Mouse (Mus musculus): ENCODE data around the gene Gm10642.

DNA sequence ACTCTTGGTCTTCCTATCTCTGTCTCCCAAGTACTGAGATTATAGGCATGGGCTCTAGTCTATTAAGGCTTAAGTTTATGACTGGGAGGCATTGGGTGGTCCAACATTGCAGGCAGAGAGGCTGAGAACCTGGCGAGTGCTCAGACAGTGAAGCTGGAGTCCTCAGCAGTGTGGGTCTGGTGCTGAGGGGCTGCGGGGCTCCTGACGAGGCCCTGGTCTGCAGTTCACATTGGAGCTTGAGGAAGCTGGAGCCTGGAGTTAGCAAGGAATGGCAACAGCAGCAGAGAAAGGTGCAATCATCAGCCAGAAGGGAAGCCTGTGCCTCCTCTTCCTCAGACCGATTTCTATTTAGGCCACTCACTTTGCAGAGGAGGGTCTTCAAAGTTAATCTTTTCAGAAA lies 8.8 kb downstream of the Gm10642 start:
- no peak for TF ChIP-seq GATA1 (IDR thresholded peaks at IDR 0.05; ENCODE audit: borderline replicate concordance, low read length)
- TF ChIP-seq FLI1 (IDR thresholded peaks at IDR 0.05; ENCODE audit: low read length): no peak
